Mouse (Mus musculus) spleen, adult 12 weeks (tissue): ENCODE data around the gene Mecom.
"Not testable (repeated sequence)": the region's sequence is repeated elsewhere in the genome, so short reads cannot be mapped to it uniquely, and the experiment has no call there.

ENCODE experiments used
- DNase-seq: peaks from one replicate; pipeline ENCODE4 v3.0.0; 2022; ENCODE audit warnings: low spot score

Mecom gene

DNA sequence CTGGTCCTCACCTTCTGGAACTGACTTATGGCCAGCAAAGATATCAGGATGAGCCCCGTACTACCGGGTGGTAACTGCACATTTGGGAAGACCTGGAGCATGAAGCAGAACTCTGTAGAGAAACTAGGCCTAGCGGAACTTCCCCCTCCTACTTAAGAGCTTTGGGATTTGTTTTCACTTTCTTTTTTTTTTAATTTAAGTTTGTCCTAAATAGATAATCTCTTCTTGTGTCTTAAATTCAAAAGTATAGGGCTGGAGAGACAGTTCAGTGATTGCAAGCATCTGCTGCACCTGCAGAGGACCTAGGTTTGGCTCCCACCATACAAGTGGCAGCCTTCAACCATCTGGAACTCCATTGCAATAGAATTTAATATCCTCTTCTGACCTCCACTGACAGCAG, at the start of gene Mecom:
Gene Mecom, minus strand, starts transcription at position 101 of the 400 bp plus-strand sequence.
- no peak for DNase-seq

GRCm38 (mm10) chr3:30597271-30597670, 49.5 kb upstream of the Mecom start:
- no peak for DNase-seq

- no peak for DNase-seq
These were observed 47.5 kb upstream of the Mecom start for GRCm38 (mm10) chr3:30595111-30595832.

GRCm38 (mm10) chr3:30593719-30594485, 46.1 kb upstream of the Mecom start:
- DNase-seq = no peak

GRCm38 (mm10) chr3:30592418-30592853, 44.6 kb upstream of the Mecom start:
- DNase-seq = no peak

GRCm38 (mm10) chr3:30588865-30589264, 41.1 kb upstream of the Mecom start:
- no peak for DNase-seq

- no peak for DNase-seq
These were observed 25.7 kb upstream of the Mecom start for GRCm38 (mm10) chr3:30573549-30573948.

- DNase-seq = not testable (repeated sequence)
These were observed 18.5 kb upstream of the Mecom start for GRCm38 (mm10) chr3:30566333-30566732.

- DNase-seq = no peak
These were observed 13.0 kb upstream of the Mecom start for GRCm38 (mm10) chr3:30560677-30561314.

GRCm38 (mm10) chr3:30553741-30554140, 5.9 kb upstream of the Mecom start:
- DNase-seq = no peak

- no peak for DNase-seq
These were observed 2.4 kb upstream of the Mecom start for GRCm38 (mm10) chr3:30550218-30550617.

- DNase-seq = no peak
These were observed 1.1 kb upstream of the Mecom start for GRCm38 (mm10) chr3:30548928-30549327.

DNA sequence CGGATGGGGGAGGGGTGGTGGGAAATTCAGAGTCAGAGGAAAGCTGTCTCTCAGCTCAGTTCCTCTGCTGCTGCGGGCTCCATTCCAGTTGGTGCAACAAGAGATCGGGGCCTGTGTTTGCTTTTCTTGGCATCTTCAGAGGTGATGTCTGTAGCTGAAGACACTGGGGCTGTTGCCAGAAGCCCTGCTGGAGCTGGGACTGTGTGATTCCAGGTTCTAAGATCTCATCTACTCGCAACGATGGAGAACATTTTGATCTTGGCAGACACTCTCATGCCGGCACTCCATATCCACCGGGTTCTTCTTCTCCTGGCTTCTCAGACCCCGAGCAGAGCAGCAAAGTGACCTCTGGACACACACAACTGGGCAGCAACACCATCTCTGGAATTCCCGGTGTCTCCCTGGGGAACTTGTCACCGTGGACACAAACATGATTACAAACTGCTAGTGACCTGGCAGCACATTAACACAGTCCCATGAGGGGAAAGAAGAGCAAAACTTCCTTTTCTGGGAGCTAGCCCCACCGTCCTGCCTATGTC, 908 bp downstream of the Mecom start:
- no peak for DNase-seq

GRCm38 (mm10) chr3:30546366-30546765, 1.4 kb downstream of the Mecom start:
- DNase-seq = no peak

- no peak for DNase-seq
These were observed 2.6 kb downstream of the Mecom start for GRCm38 (mm10) chr3:30545246-30545645.

- no peak for DNase-seq
These were observed 3.5 kb downstream of the Mecom start for GRCm38 (mm10) chr3:30544305-30544704.

DNA sequence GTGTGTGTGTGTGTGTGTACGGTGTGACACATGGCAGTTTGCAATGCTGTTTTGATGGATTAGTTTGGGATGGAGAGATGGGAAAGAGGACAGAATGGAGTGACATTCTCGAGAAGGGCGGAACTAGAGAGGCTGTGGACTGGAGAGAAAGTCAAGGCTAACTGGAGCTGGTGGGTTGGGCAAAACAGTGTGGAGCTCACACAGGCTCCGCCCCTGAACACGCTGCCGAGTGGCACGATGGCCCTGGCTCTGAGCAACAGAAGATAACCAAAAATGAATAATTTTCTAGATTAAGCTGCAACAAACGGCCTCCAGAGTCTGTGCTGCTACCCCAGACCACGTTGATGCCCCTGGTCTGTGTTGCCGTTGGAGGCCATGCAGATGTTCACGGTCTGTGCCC, 12.0 kb downstream of the Mecom start:
- no peak for DNase-seq

DNA sequence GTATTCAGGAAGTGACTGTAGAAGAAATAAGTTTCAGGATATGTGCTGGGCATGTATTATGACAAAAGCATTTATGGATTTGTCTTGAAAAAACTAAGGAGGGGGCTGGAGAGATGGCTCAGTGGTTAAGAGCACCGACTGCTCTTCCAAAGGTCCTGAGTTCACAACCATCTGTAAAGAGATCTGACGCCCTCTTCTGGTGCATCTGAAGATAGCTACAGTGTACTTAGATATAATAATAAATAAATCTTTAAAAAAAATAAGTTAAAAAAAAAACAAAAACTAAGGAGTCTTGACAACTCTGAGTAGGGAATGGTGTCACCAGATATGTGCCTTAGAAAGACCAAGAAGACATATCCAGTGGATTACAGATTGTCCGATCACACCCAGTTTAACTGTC, 27.1 kb downstream of the Mecom start:
- DNase-seq = not testable (repeated sequence)

GRCm38 (mm10) chr3:30519425-30519824, 28.4 kb downstream of the Mecom start:
- DNase-seq = no peak

DNA sequence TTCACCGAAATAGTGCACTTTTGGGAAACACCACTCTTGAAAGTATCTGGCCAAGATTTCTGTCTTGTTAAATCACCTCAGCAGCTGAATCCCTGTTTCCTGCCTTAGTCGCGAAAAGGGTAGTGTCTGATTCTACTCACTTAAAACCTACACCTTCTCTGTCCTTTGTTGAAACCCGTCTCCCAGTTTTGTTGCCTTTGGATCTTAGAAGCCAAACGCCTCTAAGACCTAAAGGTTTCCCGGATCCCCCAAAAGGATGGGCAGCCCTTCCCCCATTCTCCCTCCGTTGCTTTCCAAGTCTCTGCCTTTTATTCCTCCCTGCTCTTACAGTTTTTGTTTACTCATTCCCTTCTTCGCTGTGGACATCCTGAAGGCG, 32.0 kb downstream of the Mecom start:
- no peak for DNase-seq

GRCm38 (mm10) chr3:30514901-30515794, 32.7 kb downstream of the Mecom start:
- DNase-seq = no peak
